Mouse (Mus musculus): ENCODE results near the gene Trdn.
A peak's percentile ranks its signal among the peaks of the same experiment; 100 is the strongest.

The Trdn gene

DNA sequence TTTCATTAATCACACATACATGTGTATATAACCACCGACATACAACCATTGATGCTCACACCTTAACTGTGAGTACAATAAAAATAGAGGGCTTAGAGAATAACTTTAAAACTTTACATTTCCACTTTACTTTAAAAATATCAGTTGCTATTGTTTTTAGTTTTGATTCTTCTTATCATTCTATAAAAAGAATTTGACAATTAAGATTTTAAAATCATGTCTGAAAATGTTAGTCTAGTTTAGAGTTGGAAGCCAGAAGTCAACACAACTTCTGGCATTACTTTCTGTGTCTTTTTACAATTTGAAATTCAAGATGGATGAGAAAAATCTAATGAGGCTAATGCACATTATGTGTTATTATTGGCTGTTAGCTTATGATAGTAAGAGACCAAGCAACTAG, at the start of gene Trdn:
TSS of gene Trdn (plus strand) at position 301 of the 400 bp plus-strand sequence.
- DNase-seq (ENCODE audit: low read depth, low spot score): no peak

DNA sequence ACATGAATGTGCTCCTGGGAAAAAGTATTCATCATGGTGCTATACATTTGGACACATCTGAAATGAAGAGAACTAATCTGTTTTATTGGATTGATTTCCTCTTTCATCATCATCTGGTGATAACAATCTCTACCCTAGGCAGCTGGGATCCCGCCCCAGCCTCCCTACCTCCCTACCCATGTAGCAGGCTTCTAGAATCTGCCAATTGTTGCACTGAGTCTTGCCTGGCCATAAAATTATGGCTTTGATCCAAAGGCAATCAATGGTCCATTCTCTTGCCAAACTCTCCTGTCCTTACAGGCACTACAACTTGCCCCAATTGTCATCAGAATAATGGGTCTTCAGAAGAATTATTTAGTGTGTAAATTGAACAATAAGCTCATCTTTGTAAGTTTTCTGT, 19.6 kb upstream of the Trdn start:
- no peak for DNase-seq (ENCODE audit: low read depth, low spot score)

DNA sequence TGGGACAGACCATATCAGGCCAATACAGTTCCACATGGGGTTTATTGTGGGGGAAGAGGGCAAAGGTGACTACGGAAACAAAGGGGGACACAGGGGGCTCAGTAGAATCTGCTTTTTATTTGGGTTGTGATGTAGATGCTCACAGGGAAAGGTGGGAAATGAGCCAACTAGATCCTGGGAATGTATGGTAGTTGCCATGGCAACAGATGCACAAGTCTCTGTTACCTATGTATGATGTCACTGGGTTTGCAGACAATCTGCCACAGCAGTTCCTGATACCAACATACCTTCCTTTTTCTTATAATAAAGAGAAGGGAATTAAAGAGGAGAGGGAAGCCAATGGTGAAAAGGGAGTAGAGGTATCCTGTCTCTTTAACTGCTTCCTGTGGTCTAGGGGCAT, 14.8 kb upstream of the Trdn start:
- DNase-seq (ENCODE audit: low read depth, low spot score): no peak

DNA sequence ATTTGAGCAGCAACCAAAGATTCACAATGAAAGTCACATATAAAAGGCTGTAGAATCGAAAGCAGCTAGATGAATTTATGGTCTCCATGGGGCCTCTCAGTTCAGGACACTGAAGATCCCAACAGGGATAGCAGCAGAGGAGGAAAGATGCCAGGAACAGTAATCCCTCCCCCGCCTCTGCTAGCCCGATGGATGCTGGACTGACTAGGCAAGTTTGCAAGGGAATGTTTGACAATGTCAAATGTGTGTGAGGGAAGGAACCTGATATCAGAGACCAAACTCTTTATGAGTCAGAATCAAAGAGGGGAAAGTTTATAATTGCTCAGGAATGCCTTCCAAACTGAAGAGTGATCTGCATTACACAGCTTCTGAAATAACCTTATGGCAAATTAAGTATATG, 7.2 kb upstream of the Trdn start:
- no peak for DNase-seq (ENCODE audit: low read depth, low spot score)

DNA sequence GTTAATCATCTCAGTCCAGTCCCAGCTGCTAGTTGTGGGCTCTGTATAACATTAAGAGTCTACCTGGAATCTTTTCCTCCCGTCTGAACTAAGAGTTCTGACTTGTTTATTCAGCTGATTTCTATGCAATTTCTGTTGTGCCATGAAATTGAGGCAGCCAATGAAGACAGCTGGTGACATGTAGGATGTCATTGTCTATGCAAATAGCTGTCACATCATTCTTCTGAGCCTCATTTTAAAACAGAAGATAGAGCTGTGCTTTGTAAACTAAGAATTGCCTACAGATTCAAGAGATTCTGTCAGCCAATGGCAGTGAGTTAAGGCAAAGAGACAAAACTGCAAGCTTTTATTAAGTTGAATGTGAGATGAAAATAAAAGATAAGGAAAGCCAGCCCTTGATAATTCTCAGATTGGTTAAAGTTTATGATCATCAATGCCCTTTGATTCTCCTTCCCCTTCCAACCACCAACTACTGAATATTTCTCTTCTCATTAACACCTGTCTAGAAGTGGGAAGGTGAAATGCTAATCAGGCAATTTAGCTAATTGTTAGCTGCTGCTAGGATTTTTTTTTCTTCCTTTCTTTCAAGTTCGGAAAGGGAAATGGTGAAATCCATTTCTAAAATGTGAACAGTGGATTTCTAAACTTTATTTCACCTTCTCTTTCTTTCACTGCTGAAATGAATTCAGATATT, 1.9 kb downstream of the Trdn start:
- DNase-seq (ENCODE audit: low read depth, low spot score): no peak

DNA sequence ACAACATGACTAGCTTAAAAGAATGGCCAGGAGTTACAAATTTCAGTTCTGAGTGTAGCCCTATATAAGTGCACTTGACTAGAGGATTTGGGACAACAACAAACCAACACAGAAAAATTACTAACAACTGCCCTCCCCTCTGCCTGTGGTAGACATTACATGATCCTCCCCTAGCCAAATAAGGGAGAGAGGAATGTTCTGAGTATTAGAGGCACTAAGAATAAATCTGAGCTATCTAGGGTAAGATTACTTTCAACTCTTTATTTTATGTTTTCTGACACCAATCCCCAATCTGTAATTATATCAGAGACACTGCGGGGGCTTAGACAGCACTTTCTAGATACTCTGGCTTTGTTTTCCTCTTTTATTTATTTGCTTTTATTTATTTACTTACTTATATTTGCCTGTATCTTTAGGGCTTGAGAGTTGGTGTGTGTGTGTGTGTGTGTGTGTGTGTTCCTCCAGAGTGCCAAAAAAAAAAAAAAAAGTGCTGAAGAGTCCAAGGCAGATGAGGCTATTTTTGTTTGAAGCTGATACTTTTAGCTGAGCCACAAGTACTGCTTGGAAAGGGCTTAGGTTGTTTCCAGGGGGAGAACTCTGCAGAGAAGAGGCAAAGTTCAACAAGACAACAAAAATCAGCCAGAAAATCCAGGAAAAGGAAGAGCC, 2.7 kb downstream of the Trdn start:
- DNase-seq (ENCODE audit: low read depth, low spot score): no peak

DNA sequence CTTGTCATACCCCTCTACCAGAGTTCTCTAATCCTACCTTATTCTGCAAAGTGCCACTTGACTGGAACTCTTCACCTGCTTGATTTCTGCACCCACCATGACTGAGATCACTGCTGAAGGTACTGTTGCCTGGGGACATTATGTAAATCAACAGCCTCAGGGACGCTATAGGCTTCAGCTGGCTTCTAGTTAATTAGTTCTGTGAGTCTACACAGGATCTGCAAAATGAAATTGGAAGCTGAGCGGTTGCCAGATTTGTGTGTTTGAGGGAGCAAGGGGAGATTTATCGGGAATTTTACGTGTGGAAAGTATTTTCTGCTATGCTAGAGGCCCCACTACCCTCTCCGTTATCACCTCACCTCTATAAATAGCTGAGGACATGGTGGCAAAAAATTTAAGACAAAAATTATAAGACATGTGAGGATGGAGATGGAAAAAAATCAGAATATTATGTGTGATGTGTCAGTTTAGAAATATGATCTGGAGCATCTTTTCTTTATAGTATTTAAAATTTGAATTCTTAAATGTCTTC, 3.3 kb downstream of the Trdn start:
- DNase-seq (ENCODE audit: low read depth, low spot score): no peak

DNA sequence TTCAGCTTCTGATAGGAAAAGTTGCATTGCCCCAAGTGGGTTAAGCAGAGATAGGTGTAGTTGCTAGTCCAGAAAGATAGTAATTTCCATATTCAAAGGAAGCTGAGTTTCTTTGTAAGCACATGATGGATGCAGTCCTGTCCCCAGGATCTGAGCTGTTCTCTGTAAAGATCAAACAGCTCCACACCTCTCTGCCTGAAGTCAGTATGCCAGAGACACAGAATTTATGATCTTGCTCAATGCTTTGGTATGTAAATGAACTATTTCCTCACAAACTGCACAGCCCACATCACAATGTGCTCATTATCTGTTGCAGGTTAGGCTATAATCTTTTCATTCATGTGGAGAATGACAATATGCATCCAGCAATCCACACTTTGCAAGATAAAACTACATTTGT, 8.0 kb downstream of the Trdn start:
- peak; percentile 59 for DNase-seq (ENCODE audit: low read depth, low spot score)

DNA sequence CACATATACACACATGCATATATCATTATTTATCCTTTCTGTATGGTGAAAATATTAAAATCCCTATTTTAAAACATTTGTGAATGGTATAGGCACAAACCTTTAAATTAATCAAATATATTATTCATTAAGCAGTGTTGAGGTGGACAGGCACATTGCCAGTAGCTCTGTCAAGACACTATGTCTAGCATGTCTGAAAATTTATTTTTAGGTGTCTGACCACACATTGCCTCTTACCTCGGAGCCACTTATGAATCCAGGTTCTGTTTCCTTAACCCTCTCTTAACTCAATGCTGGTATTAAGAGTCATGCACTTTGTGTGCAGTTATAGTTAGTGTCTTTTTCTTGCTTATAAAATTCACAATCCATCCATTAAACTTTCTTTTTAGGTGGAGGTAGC, 12.0 kb downstream of the Trdn start:
- DNase-seq (ENCODE audit: low read depth, low spot score): no peak

DNA sequence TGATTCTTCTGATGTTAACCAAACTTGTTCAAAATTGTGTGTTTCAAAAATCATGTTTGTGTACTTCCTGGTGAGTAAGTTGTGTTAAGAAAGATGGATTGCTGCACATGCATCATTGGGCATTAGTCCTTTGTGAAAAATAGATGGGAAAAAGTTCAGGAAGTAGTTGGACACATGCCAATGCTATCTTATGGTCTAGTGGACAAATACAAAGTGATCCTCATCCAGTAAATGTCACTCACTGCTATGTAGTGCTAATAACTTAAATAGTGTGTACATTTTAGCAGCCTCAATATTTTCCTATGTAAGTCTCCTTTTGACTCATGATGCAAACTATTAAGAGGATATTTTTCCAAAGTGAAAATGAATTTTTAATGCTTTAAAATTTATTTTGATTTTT, 27.6 kb downstream of the Trdn start:
- DNase-seq (ENCODE audit: low read depth, low spot score): no peak

DNA sequence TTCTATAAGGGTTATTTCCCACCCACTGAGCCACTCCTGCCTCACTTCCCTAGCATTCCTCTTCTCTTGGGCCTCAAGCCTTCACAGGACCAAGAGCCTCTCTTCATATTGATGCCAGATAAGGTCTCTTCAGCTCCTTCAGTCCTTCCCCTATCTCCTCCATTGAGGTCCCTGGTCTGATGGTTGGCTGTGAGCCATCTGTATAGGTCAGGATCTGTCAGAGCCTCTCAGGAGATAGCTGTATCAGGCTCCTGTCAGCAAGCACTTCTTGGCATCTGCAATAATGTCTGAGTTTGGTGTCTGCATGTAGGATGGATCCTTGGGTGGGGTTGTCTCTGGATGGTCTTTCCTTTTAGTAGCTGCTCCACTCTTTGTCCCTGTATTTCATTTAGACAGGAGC, 42.7 kb downstream of the Trdn start:
- DNase-seq (ENCODE audit: low read depth, low spot score): no peak

DNA sequence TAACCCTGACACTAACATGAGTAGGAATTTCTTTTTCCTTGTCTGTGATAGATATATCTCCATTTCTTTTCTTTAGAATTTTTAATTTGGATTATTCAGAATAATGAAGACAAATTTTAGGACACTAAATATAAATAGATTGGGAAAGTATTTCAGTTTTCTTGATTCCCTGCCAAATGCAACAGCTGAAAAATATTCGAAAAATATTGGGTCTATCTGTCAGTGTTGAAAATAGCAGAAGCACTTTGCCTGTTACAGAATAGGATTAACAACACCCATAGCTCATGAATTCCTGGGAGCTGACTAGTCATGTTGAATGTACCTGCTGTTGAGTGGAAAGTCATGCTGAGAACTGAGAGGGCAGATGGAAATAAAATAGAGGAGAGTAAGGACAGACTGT, 64.6 kb downstream of the Trdn start:
- DNase-seq (ENCODE audit: low read depth, low spot score): no peak

DNA sequence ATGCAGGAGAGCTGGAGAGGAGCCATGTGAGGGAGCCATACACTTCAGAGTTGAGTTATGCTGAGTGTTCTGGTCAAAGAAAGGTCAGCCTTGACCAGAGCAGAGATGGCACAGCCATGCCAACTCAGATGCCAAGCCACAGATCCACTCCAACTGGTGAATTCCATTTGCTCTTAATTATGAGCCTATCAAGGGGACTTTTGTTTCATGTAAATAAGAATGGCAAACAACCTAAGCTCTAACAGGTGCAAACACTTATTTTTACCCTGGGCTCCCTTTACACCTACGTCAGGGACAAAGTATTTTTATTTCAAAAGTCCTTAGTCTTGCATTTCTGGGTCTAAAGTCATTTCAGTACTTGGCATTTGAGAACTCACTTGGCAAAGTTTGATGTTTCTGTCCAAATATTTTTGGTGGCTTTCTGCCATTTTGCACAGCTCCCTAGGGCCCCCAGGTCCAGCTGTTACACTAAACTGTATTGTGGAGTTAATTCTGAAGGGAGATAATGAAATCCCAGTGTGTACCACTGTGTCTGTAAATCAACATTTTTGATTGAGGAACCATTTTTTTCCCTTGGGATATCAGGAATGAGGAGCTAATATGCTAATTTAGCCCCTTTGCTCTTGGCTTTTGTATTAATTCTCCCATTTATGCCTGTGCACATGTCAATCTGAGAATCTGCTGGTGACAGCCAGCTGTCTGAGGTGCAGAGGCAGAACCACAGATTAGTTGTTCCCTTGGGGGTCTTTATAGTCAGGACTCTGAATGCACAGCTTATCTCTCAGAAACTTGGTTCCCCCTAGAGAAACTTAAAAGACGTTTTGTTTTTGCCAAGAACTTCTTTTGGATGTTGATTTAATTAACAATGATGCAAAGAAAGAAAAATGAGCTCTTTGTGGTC, 99.6 kb downstream of the Trdn start:
- no peak for DNase-seq (ENCODE audit: low read depth, low spot score)

DNA sequence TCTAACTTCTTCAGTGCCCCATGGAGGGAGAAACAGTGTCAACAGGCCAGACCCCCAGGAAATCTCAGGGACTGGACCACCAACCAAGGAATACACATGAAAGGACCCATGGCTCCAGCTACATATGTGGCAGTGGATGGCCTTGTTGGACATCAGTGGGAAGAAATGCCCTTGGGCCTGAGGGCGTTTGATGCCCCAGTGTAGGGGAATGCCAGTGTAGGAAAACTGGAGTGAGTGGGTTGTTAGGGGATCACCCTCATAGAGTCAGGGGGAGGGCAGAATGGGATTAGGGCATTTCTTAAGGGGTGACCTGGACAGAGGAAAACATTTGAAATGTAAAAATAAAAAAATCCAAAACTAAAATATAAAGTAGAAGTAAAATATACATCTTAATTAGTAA, 108.7 kb downstream of the Trdn start:
- no peak for DNase-seq (ENCODE audit: low read depth, low spot score)

DNA sequence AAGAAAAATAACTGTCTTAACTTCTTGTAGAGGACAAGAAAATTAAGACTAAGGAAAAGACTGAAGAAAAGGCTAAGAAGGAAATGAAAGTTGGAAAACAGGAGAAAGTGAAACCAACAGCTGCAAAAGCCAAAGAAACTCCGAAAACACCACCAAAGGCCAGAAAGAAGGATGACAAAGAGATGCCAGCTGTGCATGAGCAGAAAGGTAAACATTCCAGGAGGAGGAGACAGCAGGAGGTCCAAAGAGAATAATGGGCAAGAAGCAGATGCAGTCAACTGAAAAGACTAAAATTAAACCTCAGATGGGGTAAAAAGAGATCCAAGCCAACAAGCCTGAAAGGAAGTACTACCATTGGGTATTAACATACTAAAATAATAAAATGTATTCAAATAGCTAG, 115.6 kb downstream of the Trdn start:
- DNase-seq (ENCODE audit: low read depth, low spot score): peak; percentile 86

DNA sequence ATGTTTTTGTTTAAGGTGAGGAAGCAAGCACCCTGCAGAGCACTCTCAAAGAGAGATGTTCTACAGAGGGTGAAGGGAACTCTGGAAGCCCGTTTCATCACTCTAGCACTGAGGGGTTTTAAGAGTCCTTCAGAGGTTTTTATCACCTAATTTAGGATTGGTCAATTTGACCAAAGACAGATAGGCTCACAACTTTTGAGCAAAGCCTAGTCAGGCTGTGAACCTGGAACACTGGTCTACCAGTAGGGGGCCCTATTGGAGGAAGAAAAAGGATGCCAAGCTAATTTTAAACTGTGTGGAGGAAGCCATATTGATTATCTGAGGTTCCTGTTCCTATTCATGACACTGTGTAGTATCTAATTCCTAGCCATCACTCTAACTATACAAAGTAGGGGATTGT, 117.9 kb downstream of the Trdn start:
- DNase-seq (ENCODE audit: low read depth, low spot score): peak; percentile 57

DNA sequence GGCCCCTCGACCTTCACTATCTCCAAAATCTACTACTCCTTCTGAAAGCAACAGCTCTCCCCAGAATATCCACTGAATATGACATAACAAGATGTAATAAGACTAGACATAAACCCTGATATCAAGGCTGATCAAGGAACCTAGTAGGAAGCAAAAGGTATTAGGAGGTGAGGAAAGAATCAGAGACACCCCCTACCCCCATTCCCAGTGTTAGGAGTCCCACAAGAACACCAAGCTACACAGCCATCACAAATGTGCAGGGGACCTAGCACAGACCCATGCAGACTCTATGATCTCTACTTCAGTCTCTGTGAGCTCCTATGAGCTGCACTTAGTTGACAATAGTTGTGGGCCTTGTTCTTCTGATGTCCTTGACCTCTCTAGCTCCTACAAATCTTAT, 130.1 kb downstream of the Trdn start:
- DNase-seq (ENCODE audit: low read depth, low spot score): no peak

DNA sequence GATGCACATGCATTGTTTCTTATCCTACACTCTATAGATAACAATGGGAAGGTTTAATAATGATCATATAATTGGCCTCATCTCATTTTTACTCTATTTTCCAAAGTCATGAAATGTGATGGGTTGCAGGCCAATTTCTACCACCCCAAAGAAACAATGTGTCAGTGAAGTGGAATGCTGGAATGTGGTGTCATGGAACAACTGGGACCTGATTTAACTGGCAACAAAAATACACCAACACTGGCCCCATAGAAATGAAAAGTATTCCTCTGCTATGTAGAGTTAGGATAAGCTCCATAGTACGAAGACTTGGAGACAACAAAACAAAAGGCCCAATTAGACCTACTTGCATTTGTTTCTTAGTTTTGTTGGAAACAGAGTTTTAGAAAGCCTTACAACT, 173.6 kb downstream of the Trdn start:
- no peak for DNase-seq (ENCODE audit: low read depth, low spot score)

DNA sequence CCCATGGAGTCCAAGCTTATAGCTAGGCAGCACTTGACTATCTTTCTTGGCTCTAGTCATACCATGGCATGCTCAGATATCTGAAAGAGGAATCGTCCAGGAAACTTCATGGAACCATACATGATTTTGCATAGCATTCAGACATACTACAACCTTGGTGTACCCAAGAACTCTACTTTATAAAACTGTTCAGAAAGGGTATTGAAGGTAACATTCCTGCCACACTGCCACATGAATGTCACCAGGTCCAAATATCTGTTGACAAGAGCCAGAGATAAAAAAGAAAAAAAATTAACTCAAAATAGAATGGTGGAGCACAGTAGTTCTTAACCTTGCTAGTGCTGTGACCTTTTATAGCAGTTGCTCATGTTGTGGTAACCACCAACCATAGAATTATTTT, 175.8 kb downstream of the Trdn start:
- no peak for DNase-seq (ENCODE audit: low read depth, low spot score)

DNA sequence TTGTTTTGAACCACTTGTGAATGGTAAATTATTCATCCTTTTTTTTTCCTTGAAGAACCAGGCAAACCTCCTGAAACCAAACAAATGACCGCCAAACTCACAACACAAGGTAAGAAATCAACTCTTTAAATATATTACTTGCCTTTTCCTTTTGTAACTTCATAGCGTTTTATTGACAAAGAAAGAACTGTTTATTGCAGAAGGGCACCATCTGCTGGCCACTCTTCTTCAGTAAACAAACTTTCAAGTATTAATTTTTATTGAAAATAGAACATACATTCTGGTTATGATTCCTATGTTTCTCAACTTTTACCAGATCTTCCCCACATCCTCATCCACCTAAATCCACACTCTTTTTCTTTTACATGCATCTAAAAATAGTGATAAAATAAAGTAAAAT, 224.6 kb downstream of the Trdn start:
- peak; percentile 7 for DNase-seq (ENCODE audit: low read depth, low spot score)

DNA sequence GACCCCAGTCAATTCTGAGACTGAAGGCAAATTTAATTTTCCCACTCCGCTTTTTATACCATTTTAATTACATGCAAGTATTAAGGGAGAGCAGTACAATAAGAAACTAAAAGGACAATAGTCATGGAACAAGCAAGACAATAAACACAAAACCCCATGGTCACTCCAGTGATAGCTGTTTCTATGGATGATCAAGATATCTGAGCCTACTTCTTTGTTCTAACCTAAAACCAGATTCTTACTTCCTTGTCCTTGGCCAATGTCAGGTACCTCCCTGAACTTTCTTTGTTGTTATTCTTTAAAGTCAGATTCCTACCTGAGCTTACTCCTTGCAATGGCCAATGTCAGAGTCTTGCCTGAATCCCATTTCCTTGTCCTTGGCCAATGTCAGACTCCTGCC, 272.7 kb downstream of the Trdn start:
- peak; percentile 57 for DNase-seq (ENCODE audit: low read depth, low spot score)

DNA sequence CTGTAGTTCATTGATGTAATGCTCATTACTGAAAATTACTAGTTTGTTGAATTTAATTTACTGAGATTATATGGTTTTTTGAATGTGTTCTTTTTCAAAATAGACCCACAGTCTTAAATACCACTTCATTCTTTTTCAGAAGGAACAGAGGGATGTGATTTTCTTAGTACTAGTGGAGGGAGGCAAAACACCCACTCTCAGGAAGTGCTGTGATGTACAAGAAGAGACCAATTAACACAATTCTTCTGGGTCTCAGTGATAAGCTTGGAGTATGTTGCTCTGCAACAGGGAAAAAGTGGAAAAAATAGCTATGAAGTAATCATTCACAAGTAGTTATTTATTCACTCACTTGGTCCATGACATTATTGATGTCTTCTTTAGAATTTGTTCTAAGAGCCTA, 286.2 kb downstream of the Trdn start:
- DNase-seq (ENCODE audit: low read depth, low spot score): no peak
